Comparison of ENCODE assay signal across 8 mouse cellular contexts in the genomic region with DNA sequence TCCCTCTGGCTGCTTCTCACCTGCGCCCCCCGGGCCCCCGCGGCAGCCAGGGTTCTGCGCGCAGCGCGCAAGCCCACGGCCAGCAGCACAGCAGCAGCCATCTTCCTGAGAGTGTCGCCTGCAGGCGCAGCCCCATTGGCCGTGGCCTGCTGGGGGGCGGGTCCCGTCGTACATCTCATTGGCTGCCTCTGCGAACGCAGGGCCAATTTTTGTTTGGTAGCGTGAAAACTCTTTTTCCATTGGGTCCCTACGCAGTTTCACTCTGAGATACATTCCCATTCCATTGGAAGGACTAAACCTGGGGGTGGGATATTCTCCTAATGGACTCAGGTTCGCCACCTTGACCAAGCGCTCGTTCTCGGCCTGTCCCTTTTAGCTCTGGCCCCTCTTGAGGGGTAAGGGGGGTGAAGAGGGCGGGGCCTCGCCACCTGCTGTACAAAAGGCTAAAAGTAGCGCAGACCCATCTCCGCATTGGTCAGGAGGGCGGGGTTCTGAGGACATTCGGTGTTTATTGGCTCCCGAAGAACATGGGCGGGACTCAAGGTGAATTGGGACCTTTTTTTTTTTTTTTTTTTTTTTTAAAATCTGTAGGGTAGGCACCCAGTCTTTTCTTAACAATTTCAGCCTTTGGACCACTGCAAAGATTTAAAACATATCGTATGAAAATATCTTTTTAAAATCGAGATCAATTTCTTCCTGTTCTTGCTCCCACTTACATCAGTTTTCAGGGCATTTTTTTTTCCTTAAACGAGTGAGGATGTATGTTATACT. TPM values are rescaled to one million over a fixed set of nuclear protein-coding genes. Genes with fewer than 3 reads are reported as not detected.
DNase-seq lines count a peak whose midpoint lies in the region; ATAC-seq and TF ChIP-seq lines count a peak whose summit lies in the region.

Hint2 (minus strand) TSS at position 128 of the 771 bp plus-strand sequence.

- H3K9ac ChIP-seq in embryonic facial prominence, embryonic 14.5 days (ENCODE audit: low read depth, low read length), result peak within 1 kb of the TSS; percentile 86
- H3K9ac ChIP-seq in heart, adult 2 months (ENCODE audit: low read depth, low read length), result peak within 1 kb of the TSS; percentile 89
- peak within 1 kb of the TSS; percentile 91 for H3K9ac ChIP-seq in limb, embryonic 13.5 days
- peak within 1 kb of the TSS; percentile 92 for H3K9ac ChIP-seq in midbrain, embryonic 16.5 days (ENCODE audit: low read depth, low read length)

- TF ChIP-seq POLR2A in heart, adult 2 months (IDR thresholded peaks at IDR 0.05; ENCODE audit: insufficient read depth, low read depth, low read length), result peak; percentile 91

- WGBS in embryonic facial prominence, embryonic 14.5 days, result 1% methylated on average over 31 of the region's 34 CpGs
- WGBS in heart, adult 2 months, result 2% methylated on average over 34 of the region's 34 CpGs
- WGBS in limb, embryonic 13.5 days, result under 1% methylated on average over 33 of the region's 34 CpGs
- 1% methylated on average over 34 of the region's 34 CpGs for WGBS in midbrain, embryonic 16.5 days

- peak; percentile 33; the same call in 1 of the 2 replicates for TF ChIP-seq CTCF in heart, adult 2 months (IDR thresholded peaks at IDR 0.05)

- TF ChIP-seq EP300 in heart, adult 2 months (IDR thresholded peaks at IDR 0.05; ENCODE audit: insufficient read depth, low read depth, low read length), result no peak

- ATAC-seq in embryonic facial prominence, embryonic 14.5 days (ENCODE audit: low read depth), result peak; percentile 96
- peak; percentile 98 for ATAC-seq in limb, embryonic 13.5 days (ENCODE audit: low FRiP score, low read depth)
- ATAC-seq in midbrain, embryonic 16.5 days, result peak; percentile 98

- H3K9me3 ChIP-seq in embryonic facial prominence, embryonic 14.5 days (ENCODE audit: control insufficient read depth, low read length), result no peaks in the 10 kb centered on the region
- H3K9me3 ChIP-seq in limb, embryonic 13.5 days, result no peaks in the 10 kb centered on the region
- H3K9me3 ChIP-seq in midbrain, embryonic 16.5 days (replicated peaks; ENCODE audit: control insufficient read depth, low read length, poor library complexity, severe bottlenecking), result no peaks in the 10 kb centered on the region

- H3K27ac ChIP-seq in embryonic facial prominence, embryonic 14.5 days (replicated peaks; ENCODE audit: low read depth, low read length), result peak within 1 kb of the TSS; percentile 85
- H3K27ac ChIP-seq in heart, adult 2 months, result peak within 1 kb of the TSS; percentile 79
- peak within 1 kb of the TSS; percentile 85 for H3K27ac ChIP-seq in limb, embryonic 13.5 days
- H3K27ac ChIP-seq in midbrain, embryonic 16.5 days (ENCODE audit: low read length), result peak within 1 kb of the TSS; percentile 95

- H3K27me3 ChIP-seq in embryonic facial prominence, embryonic 14.5 days (replicated peaks; ENCODE audit: control insufficient read depth, insufficient read depth, low read length), result 0 out of 2 replicates have a peak, but pooled peaks cover 8% of the 10 kb centered on the region
- no peaks in the 10 kb centered on the region for H3K27me3 ChIP-seq in heart, adult 2 months (ENCODE audit: control insufficient read depth, insufficient read depth, low read length)
- H3K27me3 ChIP-seq in limb, embryonic 13.5 days, result peaks cover 17% of the 10 kb centered on the region
- H3K27me3 ChIP-seq in midbrain, embryonic 16.5 days (ENCODE audit: control insufficient read depth, insufficient read depth, low read depth, low read length), result no peaks in the 10 kb centered on the region; the same call in 1 of the 2 replicates

- intact Hi-C loops in heart, adult 2 months (cut with DNase I), result loop anchor here (2.0 to 5.0 kb wide), 3 partner anchors 26 to 94 kb away; partner anchors contain the start of genes Creb3, Gba2, Npr2 and Rgp1

- peak within 1 kb of the TSS; percentile 79 for H3K4me3 ChIP-seq in embryonic facial prominence, embryonic 14.5 days (ENCODE audit: low read depth, low read length)
- H3K4me3 ChIP-seq in heart, adult 2 months, result peak within 1 kb of the TSS; percentile 92
- peak within 1 kb of the TSS; percentile 82 for H3K4me3 ChIP-seq in limb, embryonic 13.5 days
- H3K4me3 ChIP-seq in midbrain, embryonic 16.5 days (ENCODE audit: low read depth, low read length), result peak within 1 kb of the TSS; percentile 86

- DNase-seq in 3T3-L1 (ENCODE audit: low read depth, low spot score), result peak; percentile 98
- DNase-seq in adrenal gland, postnatal 4 days (ENCODE audit: low spot score in 2 of 2), result peak; percentile 85 to 89
- DNase-seq in embryonic facial prominence, embryonic 14.5 days (ENCODE audit: low spot score), result peak; percentile 99
- DNase-seq in heart, adult 2 months, result peak; percentile 91 to 95
- peak; percentile 98 to 99 for DNase-seq in kidney, adult 8-10 months
- DNase-seq in spleen, postnatal 10 days (ENCODE audit: low spot score in 2 of 2), result peak; percentile 91 to 94

- H3K79me2 ChIP-seq in heart, adult 2 months (replicated peaks; ENCODE audit: control insufficient read depth, insufficient read depth, low read length), result no peaks in the 10 kb centered on the region

- no peaks in the 10 kb centered on the region for H3K4me1 ChIP-seq in embryonic facial prominence, embryonic 14.5 days (ENCODE audit: control insufficient read depth, insufficient read depth, low read length)
- H3K4me1 ChIP-seq in heart, adult 2 months (ENCODE audit: control insufficient read depth, insufficient read depth, low read length), result no peaks in the 10 kb centered on the region
- H3K4me1 ChIP-seq in limb, embryonic 13.5 days, result peaks cover 10% of the 10 kb centered on the region
- H3K4me1 ChIP-seq in midbrain, embryonic 16.5 days (ENCODE audit: control insufficient read depth, insufficient read depth, low read length), result peaks cover 5% of the 10 kb centered on the region; the same call in 1 of the 2 replicates

- H3K36me3 ChIP-seq in embryonic facial prominence, embryonic 14.5 days (ENCODE audit: control insufficient read depth, insufficient read depth, low read length), result no peaks in the 10 kb centered on the region
- no peaks in the 10 kb centered on the region for H3K36me3 ChIP-seq in heart, adult 2 months (ENCODE audit: control insufficient read depth, insufficient read depth, low read length)
- peaks cover 10% of the 10 kb centered on the region for H3K36me3 ChIP-seq in limb, embryonic 13.5 days
- no peaks in the 10 kb centered on the region for H3K36me3 ChIP-seq in midbrain, embryonic 16.5 days (ENCODE audit: control insufficient read depth, insufficient read depth, low read length)

- peak within 1 kb of the TSS; percentile 62 for H3K4me2 ChIP-seq in embryonic facial prominence, embryonic 14.5 days (ENCODE audit: low read depth, low read length)
- peak within 1 kb of the TSS; percentile 77 for H3K4me2 ChIP-seq in limb, embryonic 13.5 days (replicated peaks)
- H3K4me2 ChIP-seq in midbrain, embryonic 16.5 days (ENCODE audit: low read length), result peak within 1 kb of the TSS; percentile 60

RNA-seq across cellular contexts. Expression of gene Hint2, which starts in this region (rescaled TPM):
- total RNA-seq in adrenal gland, postnatal 4 days (2021), result 10 to 100 TPM; 76.5 to 83.8 TPM
- 80.2 and 86.2 TPM in 2 replicates for polyA plus RNA-seq in embryonic facial prominence, embryonic 14.5 days (2014; fragmentation: Nextera tagmentation; extraction: Ambion mirVana)
- 100 to 1,000 TPM; 143 to 155 TPM for total RNA-seq in heart, adult 2 months (2021)
- 165 and 201 TPM in 2 replicates for polyA plus RNA-seq in heart, adult 2 months (2012; rRNA removed)
- polyA plus RNA-seq in limb, embryonic 13.5 days (2015; fragmentation: Nextera tagmentation; extraction: Ambion mirVana), result 78.3 and 90.2 TPM in 2 replicates
- polyA plus RNA-seq in midbrain, embryonic 16.5 days (2015; fragmentation: Nextera tagmentation; extraction: Ambion mirVana), result 57.9 and 61.0 TPM in 2 replicates

Comparison
In these comparisons a context has a peak if more than half of its experiments do, and no peak if none do; other contexts are left out.
1. Peak in every context shown above with its lines: DNase-seq, ATAC-seq, H3K4me3 ChIP-seq and H3K27ac ChIP-seq.